Mouse (Mus musculus): Measurements from ENCODE around the gene Nat8f2. TPM values are rescaled to one million over a fixed set of nuclear protein-coding genes. Genes with fewer than 3 reads are reported as not detected.
"Not testable (repeated sequence)": the region's sequence is repeated elsewhere in the genome, so short reads cannot be mapped to it uniquely, and the experiment has no call there.

The Nat8f2 gene
- total and polyA plus RNA-seq, 3 experiments = not detected

DNA sequence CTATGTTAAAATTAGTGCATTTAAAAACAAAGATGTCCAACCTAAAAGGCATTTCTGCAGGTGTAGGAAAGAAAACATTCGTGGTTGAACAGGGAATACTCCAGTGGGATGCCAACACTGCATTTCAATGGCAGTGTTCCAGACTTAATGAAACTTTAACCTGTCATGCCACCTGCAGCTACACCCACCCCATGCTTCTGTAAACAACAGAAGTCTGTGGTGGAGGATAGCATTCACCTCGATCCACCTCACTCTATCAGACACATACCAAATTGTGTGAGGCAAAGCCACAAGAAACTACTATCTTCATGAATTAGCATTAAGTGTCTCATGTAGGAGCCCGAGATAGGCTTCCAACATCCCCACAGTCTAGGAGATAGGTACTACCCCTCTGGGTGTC lies 39.4 kb upstream of the Nat8f2 start:
- H3K9me3 ChIP-seq (replicated peaks; ENCODE audit: low read length) = no peaks in the 10 kb centered on the region
- DNase-seq (ENCODE audit: extremely low read depth) = no peak
- no peak overlapping the region for H3K27ac ChIP-seq (ENCODE audit: insufficient read depth, low read depth)
- no peaks in the 10 kb centered on the region for H3K27me3 ChIP-seq (replicated peaks)
- no peak for TF ChIP-seq ETS1 (conservative IDR thresholded peaks at IDR 0.05; ENCODE audit: low read depth, low read length)
- no peak for TF ChIP-seq ZKSCAN1 (IDR thresholded peaks at IDR 0.05; ENCODE audit: borderline replicate concordance, low read depth, low read length)
- TF ChIP-seq ZNF384 (IDR thresholded peaks at IDR 0.05; ENCODE audit: low read depth, low read length) = no peak
- TF ChIP-seq CHD2 (IDR thresholded peaks at IDR 0.05; ENCODE audit: low read length) = no peak
- TF ChIP-seq JUND (conservative IDR thresholded peaks at IDR 0.05; ENCODE audit: low read depth, low read length) = no peak
- TF ChIP-seq MYC (IDR thresholded peaks at IDR 0.05; ENCODE audit: low read depth, low read length) = no peak
- no peak for TF ChIP-seq ZC3H11A (IDR thresholded peaks at IDR 0.05; ENCODE audit: low read depth, low read length)
- no peak for TF ChIP-seq CTCF (conservative IDR thresholded peaks at IDR 0.05 in 1 of 2, IDR thresholded peaks at IDR 0.05 in 1 of 2; ENCODE audit: low read depth in 2 of 2, low read length in 2 of 2)
- TF ChIP-seq MAFK (IDR thresholded peaks at IDR 0.05; ENCODE audit: insufficient replicate concordance, low read length) = no peak
- no peak for TF ChIP-seq EP300 (IDR thresholded peaks at IDR 0.05; ENCODE audit: low read length)
- TF ChIP-seq USF1 (IDR thresholded peaks at IDR 0.05; ENCODE audit: low read depth, low read length) = no peak
- no peak for TF ChIP-seq UBTF (IDR thresholded peaks at IDR 0.05; ENCODE audit: low read depth, low read length)
- TF ChIP-seq ELF1 (IDR thresholded peaks at IDR 0.05; ENCODE audit: low read depth, low read length) = no peak
- TF ChIP-seq HCFC1 (IDR thresholded peaks at IDR 0.05; ENCODE audit: low read depth, low read length) = no peak
- no peak for TF ChIP-seq POLR2AphosphoS2 (IDR thresholded peaks at IDR 0.05; ENCODE audit: low read depth, low read length)
- no peak for TF ChIP-seq MAZ (IDR thresholded peaks at IDR 0.05; ENCODE audit: low read depth, low read length)
- TF ChIP-seq RAD21 (IDR thresholded peaks at IDR 0.05; ENCODE audit: low read depth, low read length) = no peak
- TF ChIP-seq GABPA (IDR thresholded peaks at IDR 0.05; ENCODE audit: insufficient replicate concordance, low read depth, low read length) = no peak
- no peak overlapping the region for H3K9ac ChIP-seq (ENCODE audit: insufficient read depth, low read depth)
- in situ Hi-C loops (cut with MboI; ENCODE audit: low pct_ligation_motif_present, low pct_unique_long_range_greater_than_20kb, low sequenced_read_pairs) = loop anchor here (25.0 kb wide), 2 partner anchors 321 to 446 kb away; partner anchors contain the start of genes Alms1, Cct7 and Pradc1
- dilution Hi-C loops (cut with MboI; ENCODE audit: extremely low pct_ligation_motif_present, extremely low pct_unique_long_range_greater_than_20kb, low sequenced_read_pairs) = no loop called here
- H3K4me1 ChIP-seq (ENCODE audit: control insufficient read depth in 1 of 2, insufficient read depth in 2 of 2) = peaks cover 0 to 5% of the 10 kb centered on the region in 2 experiments; a peak in 2 of 4 replicates
- H3K79me2 ChIP-seq (replicated peaks; ENCODE audit: control insufficient read depth, extremely low read depth, insufficient read depth, poor library complexity, severe bottlenecking) = no peaks in the 10 kb centered on the region
- no peak overlapping the region for H3K4me2 ChIP-seq (ENCODE audit: insufficient read depth, low read depth, poor library complexity, severe bottlenecking)
- peaks cover 0 to 8% of the 10 kb centered on the region in 2 experiments for H3K36me3 ChIP-seq (replicated peaks in 1 of 2; ENCODE audit: control insufficient read depth in 1 of 2, insufficient read depth in 1 of 2, low read length in 1 of 2)
- no peak overlapping the region for H3K4me3 ChIP-seq (replicated peaks in 1 of 3; ENCODE audit: low read depth in 2 of 3, low read length in 2 of 3, poor library complexity in 1 of 3)

DNA sequence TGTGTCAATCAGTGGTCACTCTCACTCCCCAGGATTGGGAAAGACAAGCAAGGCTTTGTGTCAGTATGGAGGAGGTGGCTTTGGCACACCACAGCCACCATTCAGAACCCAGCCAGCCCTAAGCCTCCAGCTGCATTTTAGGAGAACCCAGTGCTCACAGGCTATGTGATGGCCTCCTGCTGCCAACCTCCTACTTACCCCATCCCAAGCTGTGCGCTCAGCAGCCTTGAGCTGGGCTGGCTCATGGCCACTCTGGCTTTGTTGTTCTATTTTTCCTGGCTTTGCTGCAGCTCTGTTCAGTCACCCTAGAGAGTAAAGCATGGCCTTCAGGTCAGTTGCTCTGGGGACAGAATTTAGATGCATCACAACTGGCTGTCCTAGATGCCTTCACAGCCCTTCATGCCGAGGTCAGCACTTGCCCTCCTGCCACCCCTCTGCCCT lies 38.0 kb upstream of the Nat8f2 start:
- H3K9ac ChIP-seq (ENCODE audit: insufficient read depth, low read depth); DNase-seq (ENCODE audit: extremely low read depth); H3K4me3 ChIP-seq (replicated peaks in 1 of 3; ENCODE audit: low read depth in 2 of 3, low read length in 2 of 3, poor library complexity in 1 of 3); H3K36me3 ChIP-seq (replicated peaks in 1 of 2; ENCODE audit: control insufficient read depth in 1 of 2, insufficient read depth in 1 of 2, low read length in 1 of 2); dilution Hi-C loops (cut with MboI; ENCODE audit: extremely low pct_ligation_motif_present, extremely low pct_unique_long_range_greater_than_20kb, low sequenced_read_pairs); H3K4me1 ChIP-seq (ENCODE audit: control insufficient read depth in 1 of 2, insufficient read depth in 2 of 2); H3K27ac ChIP-seq (ENCODE audit: insufficient read depth, low read depth); H3K79me2 ChIP-seq (replicated peaks; ENCODE audit: control insufficient read depth, extremely low read depth, insufficient read depth, poor library complexity, severe bottlenecking); H3K4me2 ChIP-seq (ENCODE audit: insufficient read depth, low read depth, poor library complexity, severe bottlenecking); H3K27me3 ChIP-seq (replicated peaks); H3K9me3 ChIP-seq (replicated peaks; ENCODE audit: low read length): not testable (repeated sequence)
- in situ Hi-C loops (cut with MboI; ENCODE audit: low pct_ligation_motif_present, low pct_unique_long_range_greater_than_20kb, low sequenced_read_pairs) = loop anchor here (25.0 kb wide), 2 partner anchors 320 to 445 kb away; partner anchors contain the start of genes Alms1, Cct7 and Pradc1
